Mouse (Mus musculus): ENCODE data around the gene Srek1. TPM values are rescaled to one million over a fixed set of nuclear protein-coding genes. Genes with fewer than 3 reads are reported as not detected.

The Srek1 gene
- polyA plus RNA-seq (2015; fragmentation: Nextera tagmentation; extraction: Ambion mirVana) = 12.7 and 16.0 TPM in 2 replicates

DNA sequence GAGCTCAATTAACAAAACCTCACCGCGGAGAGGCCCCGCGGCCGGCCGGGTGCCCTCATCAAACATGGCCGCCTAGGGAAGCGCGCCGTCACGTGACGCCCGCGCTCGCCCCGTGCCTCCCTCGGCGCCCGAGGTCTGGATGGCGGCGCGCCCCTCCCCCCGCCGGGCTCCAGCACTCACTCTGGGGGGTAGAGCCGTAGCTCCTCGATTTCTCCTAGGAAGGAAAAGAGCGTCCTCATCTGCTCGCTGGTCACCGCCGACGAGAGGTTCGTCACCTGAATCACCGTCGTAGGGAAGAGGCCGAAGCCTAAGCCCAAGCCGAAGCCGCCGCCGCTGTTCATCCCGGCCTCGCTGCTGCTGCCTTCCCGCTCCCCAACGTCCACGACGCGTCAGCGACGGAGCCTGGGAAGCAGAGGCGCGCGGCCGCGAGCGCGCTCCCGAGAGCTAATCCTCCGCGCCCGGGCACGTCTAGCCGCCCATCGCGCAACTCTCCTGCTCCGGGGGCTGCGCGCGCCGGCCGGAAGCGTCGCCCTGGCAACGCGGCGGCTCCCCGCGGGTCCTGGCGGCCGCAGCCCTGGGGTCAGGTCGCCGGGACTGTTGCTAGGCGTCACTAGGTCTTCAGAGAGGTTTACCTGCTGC lies at the start of gene Srek1:
Gene Srek1, minus strand, starts transcription at position 490 of the 639 bp plus-strand sequence.
- no peaks in the 10 kb centered on the region for H3K9me3 ChIP-seq (ENCODE audit: low read length)
- peaks cover 19% of the 10 kb centered on the region for H3K4me1 ChIP-seq (ENCODE audit: insufficient read depth)
- ATAC-seq (peak; percentile 96), DNase-seq (peak; percentile 94)
- peak within 1 kb of the TSS; percentile 96 for H3K4me3 ChIP-seq (ENCODE audit: low read depth, low read length)
- peak within 1 kb of the TSS; percentile 95 for H3K9ac ChIP-seq (replicated peaks)
- H3K4me2 ChIP-seq (ENCODE audit: low read depth, low read length) = peak within 1 kb of the TSS; percentile 72
- H3K36me3 ChIP-seq (replicated peaks; ENCODE audit: insufficient read depth, low read length) = no peaks in the 10 kb centered on the region
- no peak for TF ChIP-seq CTCF (IDR thresholded peaks at IDR 0.05; ENCODE audit: low read depth)
- no peak for TF ChIP-seq EP300 (IDR thresholded peaks at IDR 0.05; ENCODE audit: low read depth)
- no peaks in the 10 kb centered on the region for H3K27me3 ChIP-seq (ENCODE audit: insufficient read depth, low read length)
- 0% methylated on average over 75 of the region's 81 CpGs for WGBS (ENCODE audit: insufficient replicate concordance)
- peak within 1 kb of the TSS; percentile 98 for H3K27ac ChIP-seq (ENCODE audit: low read depth)

DNA sequence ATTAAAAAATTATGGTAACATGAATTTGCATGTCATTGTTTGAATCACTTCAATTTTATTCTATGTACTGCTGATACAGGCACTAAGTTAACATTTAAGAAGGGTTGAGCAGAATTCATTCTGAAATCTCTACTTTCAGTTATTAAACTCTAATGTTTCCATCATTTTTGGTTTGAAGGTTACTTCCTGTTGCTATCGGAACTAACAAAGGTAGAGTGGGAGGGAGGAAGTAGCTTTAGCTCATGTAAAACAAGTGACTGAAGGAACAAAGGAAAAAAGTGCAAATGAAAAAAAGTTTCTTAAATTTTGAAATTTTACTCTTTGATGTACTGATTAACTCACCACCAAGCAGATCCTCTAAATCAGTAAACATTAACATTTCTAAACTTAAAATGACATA lies 47.9 kb upstream of the Srek1 start:
- ATAC-seq (no peak), DNase-seq (no peak)
- no peak overlapping the region for H3K4me3 ChIP-seq (ENCODE audit: low read depth, low read length)
- H3K27ac ChIP-seq (ENCODE audit: low read depth) = no peak overlapping the region
- H3K4me2 ChIP-seq (ENCODE audit: low read depth, low read length) = no peak overlapping the region
- no peaks in the 10 kb centered on the region for H3K9me3 ChIP-seq (ENCODE audit: low read length)
- no peaks in the 10 kb centered on the region for H3K27me3 ChIP-seq (ENCODE audit: insufficient read depth, low read length)
- no peaks in the 10 kb centered on the region for H3K4me1 ChIP-seq (ENCODE audit: insufficient read depth)
- WGBS (ENCODE audit: insufficient replicate concordance) = 76% methylated on average over 1 of the region's 1 CpGs
- no peak for TF ChIP-seq CTCF (IDR thresholded peaks at IDR 0.05; ENCODE audit: low read depth)
- TF ChIP-seq EP300 (IDR thresholded peaks at IDR 0.05; ENCODE audit: low read depth) = no peak
- peaks cover 23% of the 10 kb centered on the region for H3K36me3 ChIP-seq (replicated peaks; ENCODE audit: insufficient read depth, low read length)
- H3K9ac ChIP-seq (replicated peaks) = no peak overlapping the region

DNA sequence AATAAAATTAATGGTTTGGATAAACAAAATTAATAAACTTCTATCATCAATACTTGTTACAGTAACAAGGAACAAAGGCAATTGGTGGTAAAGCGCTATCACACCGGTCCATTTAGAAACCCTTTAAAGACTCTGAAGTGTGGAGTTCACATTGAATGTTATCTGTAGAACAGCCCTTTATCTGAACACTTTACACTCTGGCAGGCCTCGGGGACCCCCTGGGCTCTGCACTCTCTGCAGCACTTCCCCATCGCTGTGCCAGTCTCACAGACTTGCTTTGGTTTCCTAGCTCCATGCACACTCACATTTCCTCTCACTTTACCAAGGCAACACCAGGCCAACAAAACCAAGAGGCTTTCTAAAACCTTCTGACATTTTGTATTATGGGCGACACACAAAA lies 45.0 kb upstream of the Srek1 start:
- ATAC-seq (no peak), DNase-seq (no peak)
- Histone ChIP-seq H3K9ac (replicated peaks) (no peak overlapping the region), H3K4me1 (ENCODE audit: insufficient read depth) (no peaks in the 10 kb centered on the region), H3K4me3 (ENCODE audit: low read depth, low read length) (no peak overlapping the region), H3K27ac (ENCODE audit: low read depth) (no peak overlapping the region), H3K4me2 (ENCODE audit: low read depth, low read length) (no peak overlapping the region), H3K9me3 (ENCODE audit: low read length) (no peaks in the 10 kb centered on the region), H3K27me3 (ENCODE audit: insufficient read depth, low read length) (no peaks in the 10 kb centered on the region), H3K36me3 (replicated peaks; ENCODE audit: insufficient read depth, low read length) (peaks cover 23% of the 10 kb centered on the region)
- 63% methylated on average over 5 of the region's 5 CpGs for WGBS (ENCODE audit: insufficient replicate concordance)
- TF ChIP-seq EP300 (IDR thresholded peaks at IDR 0.05; ENCODE audit: low read depth) (no peak), CTCF (IDR thresholded peaks at IDR 0.05; ENCODE audit: low read depth) (no peak)

DNA sequence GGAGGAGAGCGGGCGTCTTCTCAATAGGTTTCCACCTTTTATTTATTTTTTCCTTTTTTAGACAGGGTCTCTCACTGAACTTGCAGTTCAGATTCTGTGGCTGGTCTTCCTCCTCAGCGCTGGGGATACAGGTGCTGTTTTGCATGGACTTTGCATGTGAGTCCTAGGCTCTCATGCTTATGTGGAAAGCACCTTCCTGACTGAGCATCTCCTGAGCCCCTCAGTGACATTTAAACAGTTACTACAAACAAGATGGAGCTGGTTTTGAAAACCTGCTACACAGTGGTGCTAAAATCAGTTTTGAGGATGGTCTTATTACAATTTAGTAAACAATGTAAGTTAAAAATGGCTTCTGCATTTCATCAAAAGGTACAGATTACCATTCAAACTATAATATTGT lies 43.5 kb upstream of the Srek1 start:
- no peaks in the 10 kb centered on the region for H3K27me3 ChIP-seq (ENCODE audit: insufficient read depth, low read length)
- H3K4me1 ChIP-seq (ENCODE audit: insufficient read depth) = no peaks in the 10 kb centered on the region
- 90% methylated on average over 3 of the region's 3 CpGs for WGBS (ENCODE audit: insufficient replicate concordance)
- ATAC-seq (no peak), DNase-seq (no peak)
- no peak for TF ChIP-seq CTCF (IDR thresholded peaks at IDR 0.05; ENCODE audit: low read depth)
- no peak for TF ChIP-seq EP300 (IDR thresholded peaks at IDR 0.05; ENCODE audit: low read depth)
- H3K4me2 ChIP-seq (ENCODE audit: low read depth, low read length) = no peak overlapping the region
- H3K36me3 ChIP-seq (replicated peaks; ENCODE audit: insufficient read depth, low read length) = peaks cover 19% of the 10 kb centered on the region
- H3K4me3 ChIP-seq (ENCODE audit: low read depth, low read length) = no peak overlapping the region
- no peak overlapping the region for H3K27ac ChIP-seq (ENCODE audit: low read depth)
- H3K9me3 ChIP-seq (ENCODE audit: low read length) = no peaks in the 10 kb centered on the region
- H3K9ac ChIP-seq (replicated peaks) = no peak overlapping the region

DNA sequence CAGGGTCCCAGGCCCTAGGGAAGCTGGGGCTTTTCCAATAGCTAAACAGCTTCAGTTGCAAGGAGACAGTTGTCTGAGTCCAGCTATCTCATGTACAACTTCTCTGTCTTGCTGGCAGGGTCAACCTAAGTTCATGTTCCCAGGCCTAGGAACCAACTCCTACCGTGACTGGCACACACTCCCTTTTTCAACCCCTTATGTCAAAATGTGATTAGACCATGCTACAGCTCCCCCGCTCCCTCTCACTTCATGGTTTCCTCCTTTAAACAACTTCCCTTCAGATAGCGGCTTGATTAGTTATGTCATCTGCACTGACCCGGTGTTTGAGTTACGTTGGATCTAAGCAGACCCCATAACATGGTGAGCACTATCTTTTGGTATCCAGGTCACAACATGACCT lies 33.1 kb upstream of the Srek1 start:
- no peak for ATAC-seq
- TF ChIP-seq EP300 (IDR thresholded peaks at IDR 0.05; ENCODE audit: low read depth) = no peak
- TF ChIP-seq CTCF (IDR thresholded peaks at IDR 0.05; ENCODE audit: low read depth) = no peak

DNA sequence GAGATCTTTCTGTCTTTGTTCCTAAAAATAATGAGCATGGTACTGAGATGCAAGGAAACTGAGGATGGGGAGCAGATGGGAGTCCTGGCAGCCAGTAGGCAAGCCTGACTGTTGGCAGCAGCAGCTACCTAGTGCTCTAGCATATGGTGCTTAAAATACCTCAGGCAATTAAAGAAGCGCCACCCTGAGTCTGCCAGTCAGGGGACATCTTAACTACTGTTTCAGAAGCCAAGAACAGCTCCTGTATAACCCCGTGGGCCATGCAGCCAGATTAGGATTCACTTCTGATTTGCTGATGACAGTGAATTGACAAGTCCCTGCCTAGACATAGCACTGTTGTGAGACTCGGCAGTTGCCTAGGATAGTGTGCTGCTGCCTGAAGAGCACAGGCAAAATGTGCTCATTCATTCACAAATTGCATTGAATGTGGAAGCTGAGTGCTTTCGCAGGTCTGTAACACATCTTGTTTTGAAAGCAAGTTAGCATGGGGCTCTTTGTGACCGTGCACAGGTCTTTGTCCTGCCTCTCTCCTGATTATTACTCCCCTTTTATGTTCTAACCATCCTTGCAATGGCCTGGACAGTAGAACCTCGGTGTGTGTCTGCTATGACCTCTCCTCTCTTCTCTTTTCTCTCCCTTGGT lies 31.9 kb upstream of the Srek1 start:
- ATAC-seq (no peak), DNase-seq (no peak)
- WGBS (ENCODE audit: insufficient replicate concordance) = 73% methylated on average over 6 of the region's 6 CpGs
- TF ChIP-seq EP300 (IDR thresholded peaks at IDR 0.05; ENCODE audit: low read depth) (no peak), CTCF (IDR thresholded peaks at IDR 0.05; ENCODE audit: low read depth) (no peak)
- no peaks in the 10 kb centered on the region for H3K4me1 ChIP-seq (ENCODE audit: insufficient read depth)
- H3K4me3 ChIP-seq (ENCODE audit: low read depth, low read length) = no peak overlapping the region
- no peaks in the 10 kb centered on the region for H3K36me3 ChIP-seq (replicated peaks; ENCODE audit: insufficient read depth, low read length)
- H3K27ac ChIP-seq (ENCODE audit: low read depth) = no peak overlapping the region
- no peak overlapping the region for H3K4me2 ChIP-seq (ENCODE audit: low read depth, low read length)
- no peaks in the 10 kb centered on the region for H3K9me3 ChIP-seq (ENCODE audit: low read length)
- no peak overlapping the region for H3K9ac ChIP-seq (replicated peaks)
- H3K27me3 ChIP-seq (ENCODE audit: insufficient read depth, low read length) = no peaks in the 10 kb centered on the region

More for the DNA sequence above, 33.1 kb upstream of the Srek1 start:
- DNase-seq = no peak
- Histone ChIP-seq H3K27ac (ENCODE audit: low read depth) (no peak overlapping the region), H3K4me2 (ENCODE audit: low read depth, low read length) (no peak overlapping the region), H3K27me3 (ENCODE audit: insufficient read depth, low read length) (no peaks in the 10 kb centered on the region), H3K4me3 (ENCODE audit: low read depth, low read length) (no peak overlapping the region), H3K9ac (replicated peaks) (no peak overlapping the region), H3K36me3 (replicated peaks; ENCODE audit: insufficient read depth, low read length) (peaks cover under 1% of the 10 kb centered on the region; the same call in 1 of the 2 replicates), H3K9me3 (ENCODE audit: low read length) (no peaks in the 10 kb centered on the region), H3K4me1 (ENCODE audit: insufficient read depth) (no peaks in the 10 kb centered on the region)
- WGBS (ENCODE audit: insufficient replicate concordance) = 50% methylated on average over 5 of the region's 5 CpGs

Measured in liver, postnatal 0 days (tissue).